Mouse (Mus musculus) megakaryocyte, embryonic 14.5 days (primary cell): ENCODE results near the gene Snx14.

Experiments
- FLI1 ChIP-seq: IDR thresholded peaks from 2 replicates; pipeline ENCODE4 v1.6.1; 2012; ENCODE audit warnings: low read length, inconsistent platforms, mixed read lengths
- GATA1 ChIP-seq: IDR thresholded peaks from 3 replicates; pipeline ENCODE4 v1.6.1; 2012; ENCODE audit warnings: mixed read lengths, low read length, inconsistent platforms, borderline replicate concordance

DNA sequence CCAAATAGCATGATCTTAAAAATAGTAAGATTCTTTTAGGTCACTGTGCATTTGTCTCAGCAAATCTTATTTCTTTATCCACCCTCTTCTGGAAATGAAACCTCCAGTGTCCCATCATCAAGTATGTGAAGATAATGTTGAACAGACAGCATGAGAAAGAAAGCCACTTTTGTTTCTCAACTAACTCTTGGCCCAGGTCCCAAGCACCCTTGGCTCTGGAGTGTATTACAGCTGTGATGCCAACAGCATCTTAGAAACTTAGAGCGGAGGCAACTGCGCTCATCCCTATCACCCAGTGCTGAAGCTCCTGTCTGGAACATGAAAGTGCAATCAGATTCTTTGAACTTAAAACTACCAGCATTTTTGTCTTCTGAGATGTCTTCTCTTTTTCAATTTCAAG lies 69.1 kb downstream of the Snx14 start:
- TF ChIP-seq GATA1 (no peak), FLI1 (no peak)
